Mouse (Mus musculus) heart, postnatal 0 days (tissue): ENCODE measurements at regions not wholly inside any gene's neighbourhood (a gene's known extent, or its start where the extent isn't known, plus 50 kb on each side); places are given as distances from the start of the nearest gene placed in this dataset.

Source experiments
- ATAC-seq: fragments of 200-750 bp; cut with Nextera tagmentation; 2 replicates; pipeline ENCODE4 v1.8.0; 2017; ENCODE audit warnings: low read depth, moderate number of reproducible peaks, moderate library complexity; ENCODE audit not compliant: insufficient read depth
- DNase-seq: peaks from one replicate; pipeline ENCODE4 v3.0.0-alpha.2; 2016; ENCODE audit warnings: low spot score
- H3K27ac ChIP-seq: fragments of 300-500 bp; sonication (generic); 2 replicates; pipeline ENCODE4 v1.5.1; 2014; ENCODE audit warnings: low read depth, mild to moderate bottlenecking
- H3K27me3 ChIP-seq: fragments of 300-500 bp; sonication (generic); 2 replicates; pipeline ENCODE4 v1.6.1; 2014; ENCODE audit warnings: low read length, mixed read lengths; ENCODE audit not compliant: control insufficient read depth, insufficient read depth
- H3K36me3 ChIP-seq: fragments of 300-500 bp; sonication (generic); replicated peaks from 2 replicates; pipeline ENCODE4 v1.6.1; 2014; ENCODE audit warnings: low read length, mixed read lengths; ENCODE audit not compliant: control insufficient read depth, insufficient read depth
- H3K4me1 ChIP-seq: fragments of 300-500 bp; sonication (generic); 2 replicates; pipeline ENCODE4 v1.6.1; 2014; ENCODE audit warnings: antibody characterized with exemption; ENCODE audit not compliant: control insufficient read depth, insufficient read depth
- H3K4me2 ChIP-seq: fragments of 300-500 bp; sonication (generic); 2 replicates; pipeline ENCODE4 v1.6.1; 2014; ENCODE audit warnings: low read depth, mild to moderate bottlenecking, low read length, moderate library complexity
- H3K4me3 ChIP-seq: fragments of 300-500 bp; sonication (generic); 2 replicates; pipeline ENCODE4 v1.5.1; 2014; ENCODE audit warnings: low read depth, low read length
- H3K9ac ChIP-seq: fragments of 300-500 bp; sonication (generic); replicated peaks from 2 replicates; pipeline ENCODE4 v1.6.1; 2014; ENCODE audit warnings: low read depth, low read length, mixed read lengths
- H3K9me3 ChIP-seq: fragments of 300-500 bp; sonication (generic); replicated peaks from 2 replicates; pipeline ENCODE4 v1.6.1; 2016; ENCODE audit warnings: low read length; ENCODE audit not compliant: control insufficient read depth
- CTCF ChIP-seq: IDR thresholded peaks from 2 replicates; pipeline ENCODE4 v1.5.1; 2016; ENCODE audit warnings: antibody characterized with exemption, control low read depth, low read depth
- EP300 ChIP-seq: IDR thresholded peaks from 2 replicates; pipeline ENCODE4 v1.6.1; 2016; ENCODE audit warnings: antibody characterized with exemption, low read depth
- WGBS: fragments of 180-500 bp; shearing (Covaris S2); extraction: QIAGEN DNeasy Blood & Tissue Kit; methylation state at CpG from one replicate; pipeline ENCODE4 v1.1.7; 2014; 5-methylcytosine and 5-hydroxymethylcytosine counted together

- Histone ChIP-seq H3K36me3 (no peaks in the 10 kb centered on the region), H3K4me3 (no peak overlapping the region), H3K4me1 (no peaks in the 10 kb centered on the region), H3K4me2 (no peak overlapping the region), H3K9me3 (no peaks in the 10 kb centered on the region), H3K27ac (no peak overlapping the region), H3K9ac (no peak overlapping the region), H3K27me3 (no peaks in the 10 kb centered on the region)
- 25% methylated on average over 13 of the region's 13 CpGs for WGBS
- ATAC-seq = no peak
- peak; percentile 18 for DNase-seq
- TF ChIP-seq CTCF (peak; percentile 81), EP300 (no peak)
These were observed 49.9 kb upstream of the Tmem92 start for GRCm38 (mm10) chr11:94832246-94832985.
